Mouse (Mus musculus): ENCODE measurements around the gene Olfr1208.

GRCm38 (mm10) chr2:88938011-88938410, 35.9 kb upstream of the Olfr1208 start, which contains the start of gene Olfr1211:
- TF ChIP-seq CTCF (IDR thresholded peaks at IDR 0.05) = no peak
- no peak for TF ChIP-seq EP300 (IDR thresholded peaks at IDR 0.05)
